Mouse (Mus musculus): ENCODE results near the gene Fmn2. TPM values are rescaled to one million over a fixed set of nuclear protein-coding genes. Genes with fewer than 3 reads are reported as not detected.

The Fmn2 gene
- total RNA-seq, 2 experiments from 2014 or later: 0.40 to 0.62 TPM

- intact Hi-C loops (cut with DNase I): no loop called here
- DNase-seq: no peak
These were observed 147.8 kb downstream of the Fmn2 start for GRCm38 (mm10) chr1:174649421-174649826.

- intact Hi-C loops (cut with DNase I): no loop called here
- no peak for DNase-seq
These were observed 152.9 kb downstream of the Fmn2 start for GRCm38 (mm10) chr1:174654565-174654964.

GRCm38 (mm10) chr1:174655354-174655753 lies 153.7 kb downstream of the Fmn2 start:
- DNase-seq: no peak
- intact Hi-C loops (cut with DNase I): no loop called here

- intact Hi-C loops (cut with DNase I): no loop called here
- no peak for DNase-seq
These were observed 154.9 kb downstream of the Fmn2 start for GRCm38 (mm10) chr1:174656554-174656953.

- no peak for DNase-seq
- intact Hi-C loops (cut with DNase I): no loop called here
These were observed 158.0 kb downstream of the Fmn2 start for GRCm38 (mm10) chr1:174659459-174660223.

- intact Hi-C loops (cut with DNase I): no loop called here
- no peak for DNase-seq
These were observed 163.5 kb downstream of the Fmn2 start for GRCm38 (mm10) chr1:174665116-174665515.

GRCm38 (mm10) chr1:174669132-174669531 lies 167.5 kb downstream of the Fmn2 start:
- no peak for DNase-seq
- intact Hi-C loops (cut with DNase I): no loop called here

- no peak for DNase-seq
- intact Hi-C loops (cut with DNase I): no loop called here
These were observed 169.2 kb downstream of the Fmn2 start for GRCm38 (mm10) chr1:174670846-174671245.

- no peak for DNase-seq
- intact Hi-C loops (cut with DNase I): no loop called here
These were observed 173.0 kb downstream of the Fmn2 start for GRCm38 (mm10) chr1:174674586-174674985.

GRCm38 (mm10) chr1:174675316-174675715 lies 173.7 kb downstream of the Fmn2 start:
- no peak for DNase-seq
- intact Hi-C loops (cut with DNase I): no loop called here

- intact Hi-C loops (cut with DNase I): no loop called here
- no peak for DNase-seq
These were observed 174.6 kb downstream of the Fmn2 start for GRCm38 (mm10) chr1:174676187-174676586.

GRCm38 (mm10) chr1:174677211-174677610 lies 175.6 kb downstream of the Fmn2 start:
- intact Hi-C loops (cut with DNase I): no loop called here
- no peak for DNase-seq

- intact Hi-C loops (cut with DNase I): no loop called here
- DNase-seq: no peak
These were observed 187.7 kb downstream of the Fmn2 start for GRCm38 (mm10) chr1:174689301-174689700.

GRCm38 (mm10) chr1:174700871-174701270 lies 199.2 kb downstream of the Fmn2 start:
- DNase-seq: no peak
- intact Hi-C loops (cut with DNase I): no loop called here

- intact Hi-C loops (cut with DNase I): no loop called here
- no peak for DNase-seq
These were observed 200.2 kb downstream of the Fmn2 start for GRCm38 (mm10) chr1:174701835-174702234.

GRCm38 (mm10) chr1:174703909-174704308 lies 202.3 kb downstream of the Fmn2 start:
- intact Hi-C loops (cut with DNase I): no loop called here
- DNase-seq: no peak

- intact Hi-C loops (cut with DNase I): no loop called here
These were observed 218.3 kb downstream of the Fmn2 start for GRCm38 (mm10) chr1:174719729-174720458.

GRCm38 (mm10) chr1:174728771-174729170 lies 227.1 kb downstream of the Fmn2 start:
- intact Hi-C loops (cut with DNase I): no loop called here
- no peak for DNase-seq

More at GRCm38 (mm10) chr1:174719729-174720458, 218.3 kb downstream of the Fmn2 start:
- DNase-seq: no peak

GRCm38 (mm10) chr1:174732715-174733114 lies 231.1 kb downstream of the Fmn2 start:
- intact Hi-C loops (cut with DNase I): no loop called here
- DNase-seq: no peak

GRCm38 (mm10) chr1:174738958-174739357 lies 237.3 kb downstream of the Fmn2 start:
- intact Hi-C loops (cut with DNase I): no loop called here
- no peak for DNase-seq

- DNase-seq: no peak
- intact Hi-C loops (cut with DNase I): no loop called here
These were observed 241.0 kb downstream of the Fmn2 start for GRCm38 (mm10) chr1:174742667-174743066.

GRCm38 (mm10) chr1:174748520-174748919 lies 246.9 kb downstream of the Fmn2 start:
- intact Hi-C loops (cut with DNase I): no loop called here
- no peak for DNase-seq
